Comparison of ENCODE assay signal across 8 mouse cellular contexts in genomic region chr12:32144513-32144912, GRCm38 (mm10).
DNase-seq lines count a peak whose midpoint lies in the region; ATAC-seq and TF ChIP-seq lines count a peak whose summit lies in the region.

No protein-coding gene starts in this region.

- peak; percentile 50 for TF ChIP-seq EP300 in liver, postnatal 0 days (IDR thresholded peaks at IDR 0.05; ENCODE audit: low read depth)

- H3K4me3 ChIP-seq in brown adipose tissue, adult 24 weeks (ENCODE audit: insufficient read depth, low read depth, low read length) = no peak overlapping the region
- H3K4me3 ChIP-seq in forebrain, embryonic 12.5 days (replicated peaks) = no peak overlapping the region
- no peak overlapping the region for H3K4me3 ChIP-seq in liver, postnatal 0 days (ENCODE audit: low read depth, low read length)
- H3K4me3 ChIP-seq in neural tube, embryonic 15.5 days (replicated peaks) = no peak overlapping the region

- intact Hi-C loops in heart, postnatal 25 days (cut with DNase I) = loop anchor here (1.0 to 10.0 kb wide), 3 partner anchors 84 to 176 kb away; partner anchors contain the start of gene Prkar2b

- peak; percentile 88 for TF ChIP-seq CTCF in liver, postnatal 0 days (IDR thresholded peaks at IDR 0.05; ENCODE audit: low read depth)

- H3K4me2 ChIP-seq in forebrain, embryonic 12.5 days = no peak overlapping the region
- no peak overlapping the region for H3K4me2 ChIP-seq in liver, postnatal 0 days (ENCODE audit: low read depth, low read length)
- no peak overlapping the region for H3K4me2 ChIP-seq in neural tube, embryonic 15.5 days

- ATAC-seq in forebrain, embryonic 12.5 days (ENCODE audit: low FRiP score) = peak; percentile 89
- peak; percentile 55 for ATAC-seq in liver, postnatal 0 days
- ATAC-seq in neural tube, embryonic 15.5 days (ENCODE audit: low FRiP score) = peak; percentile 82

- H3K27me3 ChIP-seq in forebrain, embryonic 12.5 days = no peaks in the 10 kb centered on the region
- no peaks in the 10 kb centered on the region for H3K27me3 ChIP-seq in liver, postnatal 0 days (ENCODE audit: insufficient read depth, low read length)
- H3K27me3 ChIP-seq in neural tube, embryonic 15.5 days (replicated peaks) = no peaks in the 10 kb centered on the region

- H3K27ac ChIP-seq in brown adipose tissue, adult 24 weeks (replicated peaks; ENCODE audit: low read depth, low read length) = 0 out of 2 replicates have a peak overlapping the region, but pooled peaks have one; percentile 37
- H3K27ac ChIP-seq in forebrain, embryonic 12.5 days = no peak overlapping the region
- H3K27ac ChIP-seq in liver, postnatal 0 days (ENCODE audit: low read depth) = peak overlapping the region; percentile 80; the same call in 1 of the 2 replicates
- H3K27ac ChIP-seq in neural tube, embryonic 15.5 days (replicated peaks) = no peak overlapping the region

- WGBS in forebrain, embryonic 12.5 days = 4% methylated on average over 5 of the region's 5 CpGs
- WGBS in large intestine, adult 2 months = 3% methylated on average over 5 of the region's 5 CpGs
- 1% methylated on average over 5 of the region's 5 CpGs for WGBS in liver, postnatal 0 days (ENCODE audit: insufficient replicate concordance)
- 2% methylated on average over 5 of the region's 5 CpGs for WGBS in neural tube, embryonic 15.5 days

- DNase-seq in CD8-positive naive resting alpha-beta T cell, adult 2 months (ENCODE audit: low read depth in 2 of 2, low spot score in 2 of 2) = peak; percentile 46 to 60
- DNase-seq in heart, postnatal 25 days (ENCODE audit: low spot score) = peak; percentile 34
- DNase-seq in large intestine, adult 2 months (ENCODE audit: low read depth, low spot score) = peak; percentile 7
- DNase-seq in liver, postnatal 0 days = peak; percentile 82
- DNase-seq in thymus, adult 18-20 months = peak; percentile 55 to 67

- no peaks in the 10 kb centered on the region for H3K9me3 ChIP-seq in forebrain, embryonic 12.5 days
- no peaks in the 10 kb centered on the region for H3K9me3 ChIP-seq in liver, postnatal 0 days (ENCODE audit: low read length)
- no peaks in the 10 kb centered on the region for H3K9me3 ChIP-seq in neural tube, embryonic 15.5 days (replicated peaks)

- no peak overlapping the region for H3K9ac ChIP-seq in forebrain, embryonic 12.5 days
- H3K9ac ChIP-seq in liver, postnatal 0 days (replicated peaks) = no peak overlapping the region
- H3K9ac ChIP-seq in neural tube, embryonic 15.5 days (replicated peaks) = no peak overlapping the region

- no peaks in the 10 kb centered on the region for H3K36me3 ChIP-seq in forebrain, embryonic 12.5 days (replicated peaks)
- no peaks in the 10 kb centered on the region for H3K36me3 ChIP-seq in liver, postnatal 0 days (replicated peaks; ENCODE audit: insufficient read depth, low read length)
- no peaks in the 10 kb centered on the region for H3K36me3 ChIP-seq in neural tube, embryonic 15.5 days

- H3K4me1 ChIP-seq in brown adipose tissue, adult 24 weeks (ENCODE audit: control insufficient read depth, insufficient read depth, insufficient read length, low read length) = peaks cover 5% of the 10 kb centered on the region
- no peaks in the 10 kb centered on the region for H3K4me1 ChIP-seq in forebrain, embryonic 12.5 days
- H3K4me1 ChIP-seq in liver, postnatal 0 days (ENCODE audit: insufficient read depth) = peaks cover 16% of the 10 kb centered on the region
- no peaks in the 10 kb centered on the region for H3K4me1 ChIP-seq in neural tube, embryonic 15.5 days

Comparison
In these comparisons a context has a peak if more than half of its experiments do, and no peak if none do; other contexts are left out.
1. DNase-seq: peak in every context shown above with its lines; median percentile 82 in liver, postnatal 0 days; 61 in thymus, adult 18-20 months; 53 in CD8-positive naive resting alpha-beta T cell, adult 2 months; 34 in heart, postnatal 25 days; 7 in large intestine, adult 2 months.
2. H3K27ac ChIP-seq: peak in brown adipose tissue, adult 24 weeks (single experiment) and liver, postnatal 0 days (single experiment); none in forebrain, embryonic 12.5 days (single experiment) and neural tube, embryonic 15.5 days (single experiment).
3. Peak in every context shown above with its lines, with median percentiles within 50 percentile points of each other: ATAC-seq.